Mouse (Mus musculus) spleen, postnatal 4 days (tissue): ENCODE results near the gene Trim40.
"Not testable (repeated sequence)": the region's sequence is repeated elsewhere in the genome, so short reads cannot be mapped to it uniquely, and the experiment has no call there.

Source experiments
- DNase-seq, 2 experiments: peaks; one replicate each; pipeline ENCODE4 v3.0.0; 2022; ENCODE audit warnings: low spot score in 2 of 2

Gene Trim40

DNA sequence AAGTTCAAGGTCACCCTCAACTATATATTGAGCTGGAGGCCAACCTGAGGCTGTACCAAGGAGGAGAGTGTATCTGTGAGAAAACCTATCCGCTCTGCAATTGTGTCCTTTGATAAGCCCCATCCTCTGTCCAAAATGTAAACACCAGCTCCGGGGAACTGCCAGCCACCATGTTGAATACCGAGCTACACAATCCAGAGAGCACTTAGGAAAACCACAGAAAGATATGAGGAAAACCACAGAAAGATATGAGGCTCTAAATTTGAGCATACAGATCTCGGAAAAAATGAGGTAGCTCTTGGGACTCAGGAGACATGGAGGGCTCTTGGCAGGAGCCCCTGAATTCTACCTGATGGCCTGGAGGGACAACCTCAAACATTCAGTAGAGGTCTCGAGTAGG, 3.5 kb upstream of the Trim40 start:
- no peak for DNase-seq

DNA sequence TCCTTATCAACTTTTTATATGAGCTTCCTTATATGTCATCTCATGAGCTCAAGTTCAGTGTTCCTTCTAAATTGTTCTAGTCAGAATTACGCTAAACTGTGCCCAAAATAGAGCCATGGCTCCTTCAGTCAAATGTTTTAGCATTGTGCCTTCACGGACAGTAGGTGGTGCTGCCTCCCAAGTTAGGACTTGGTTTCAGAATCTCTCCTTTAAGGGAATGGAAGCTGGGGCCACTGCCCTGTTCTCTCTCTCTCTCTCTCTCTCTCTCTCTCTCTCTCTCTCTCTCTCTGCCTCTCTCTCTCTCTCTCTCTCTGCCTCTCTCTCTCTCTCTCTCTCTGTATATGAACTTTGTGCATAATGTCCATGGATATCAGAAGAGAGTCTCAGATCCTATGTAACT, 2.4 kb upstream of the Trim40 start:
- DNase-seq, result no peak

GRCm38 (mm10) chr17:36891496-36891895, 1.6 kb upstream of the Trim40 start:
- not testable (repeated sequence) for DNase-seq

GRCm38 (mm10) chr17:36885132-36885790, 4.7 kb downstream of the Trim40 start:
- no peak for DNase-seq

DNA sequence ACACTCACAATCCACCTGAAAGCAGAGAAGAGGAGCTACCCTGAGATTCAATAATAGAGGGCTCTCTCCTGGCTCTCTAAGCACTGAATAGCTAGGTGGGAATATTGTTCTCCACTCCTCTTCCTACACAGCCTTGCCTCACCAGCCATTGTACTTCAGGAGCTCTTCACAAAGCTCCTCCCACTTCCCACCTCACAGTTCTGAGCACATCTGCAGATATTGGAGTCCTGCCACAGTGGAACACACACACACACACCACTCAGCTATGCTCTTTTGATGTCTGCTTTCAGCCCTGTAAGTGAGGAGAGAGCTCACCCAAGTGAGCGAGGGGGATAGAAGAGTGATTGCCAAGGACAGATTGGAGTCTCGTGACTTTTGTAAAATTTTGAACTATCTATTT, 6.6 kb downstream of the Trim40 start:
- DNase-seq, result no peak

DNA sequence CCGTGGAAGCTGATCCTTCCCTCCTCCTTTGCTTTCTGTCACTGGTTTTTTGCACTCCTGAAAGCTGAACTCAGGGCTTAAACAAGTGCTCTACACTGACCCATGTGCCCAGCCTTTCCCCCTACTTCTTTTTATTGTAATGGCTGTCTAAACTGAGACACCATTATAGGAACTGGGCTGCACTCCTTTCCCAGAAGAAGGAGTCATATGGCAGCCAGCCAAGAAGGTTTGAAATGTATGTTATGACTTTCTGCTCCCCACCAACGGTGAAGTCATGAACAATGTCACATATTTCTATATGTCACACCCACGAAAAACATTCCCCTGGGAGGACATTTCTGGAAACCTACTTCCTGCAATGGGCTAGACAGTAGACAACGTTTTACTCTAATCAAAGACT, 15.3 kb downstream of the Trim40 start:
- DNase-seq, result no peak

DNA sequence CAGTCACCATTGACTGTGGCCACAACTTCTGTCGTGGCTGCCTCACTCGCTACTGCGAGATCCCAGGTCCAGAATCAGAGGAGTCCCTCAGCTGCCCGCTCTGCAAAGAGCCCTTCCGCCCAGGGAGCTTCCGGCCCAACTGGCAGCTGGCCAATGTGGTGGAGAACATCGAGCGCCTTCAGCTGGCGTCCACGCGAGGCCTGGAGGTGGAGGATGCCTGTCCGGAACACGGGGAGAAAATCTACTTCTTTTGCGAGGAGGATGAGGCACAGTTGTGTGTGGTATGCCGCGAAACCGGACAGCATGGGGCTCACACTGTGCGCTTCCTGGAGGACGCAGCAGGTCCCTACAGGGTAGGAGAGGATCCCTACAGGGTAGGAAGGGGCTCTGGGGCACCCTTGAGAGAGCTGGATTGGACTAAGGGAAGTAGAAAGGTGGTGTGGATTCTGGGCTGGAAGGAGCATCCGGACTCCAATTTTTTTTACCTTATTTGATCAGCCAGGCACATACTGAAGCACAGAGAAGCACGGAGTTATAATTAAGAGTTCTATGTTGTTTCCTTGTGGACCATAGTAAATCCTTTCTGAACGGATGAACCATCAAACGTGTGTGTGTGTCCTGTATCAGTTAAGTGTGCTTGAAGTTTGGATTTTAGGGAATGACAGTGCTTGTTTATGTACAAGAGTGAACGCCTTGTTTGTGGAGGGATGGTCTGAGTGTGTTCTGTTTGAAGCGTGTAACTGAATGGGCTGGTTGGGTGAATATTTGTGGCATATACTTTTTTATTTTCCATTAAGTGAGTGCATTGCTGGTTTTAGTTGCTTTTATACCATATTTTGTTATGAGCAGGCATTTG, 19.7 kb downstream of the Trim40 start:
- DNase-seq, result peak; percentile 83 to 92

- peak; percentile 83 to 84 for DNase-seq
These were observed 20.5 kb downstream of the Trim40 start, which contains the start of gene Trim10 for GRCm38 (mm10) chr17:36869284-36869954. Gene Trim10, plus strand, starts transcription at chr17:36869574.

GRCm38 (mm10) chr17:36868836-36869235, 21.1 kb downstream of the Trim40 start:
- DNase-seq, result no peak

- DNase-seq, result peak; percentile 45 to 71
These were observed 23.0 kb downstream of the Trim40 start, which contains the start of gene Trim15 for GRCm38 (mm10) chr17:36866719-36867527. Gene Trim15, minus strand, starts transcription at chr17:36867210.

DNA sequence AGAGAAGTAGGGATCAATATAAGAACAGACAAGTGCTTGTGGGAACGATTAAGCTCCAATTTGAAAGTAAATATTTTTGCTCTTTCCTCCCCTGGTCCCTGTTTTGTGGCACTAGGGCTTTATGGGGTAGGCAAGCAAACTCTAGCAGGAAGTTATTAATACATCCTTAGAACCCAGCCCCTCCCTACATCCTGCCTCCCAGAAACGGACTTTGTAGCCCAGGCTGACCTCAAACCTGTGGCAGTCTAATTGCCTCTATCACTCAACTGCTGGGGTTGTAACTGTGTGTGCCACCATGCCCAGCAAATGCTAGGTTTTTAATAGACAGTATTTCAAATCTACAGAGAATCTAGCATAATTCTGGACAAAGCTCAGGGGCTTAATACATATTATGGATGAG, 28.2 kb downstream of the Trim40 start:
- DNase-seq, result no peak

GRCm38 (mm10) chr17:36858181-36858580, 31.7 kb downstream of the Trim40 start:
- DNase-seq, result no peak

DNA sequence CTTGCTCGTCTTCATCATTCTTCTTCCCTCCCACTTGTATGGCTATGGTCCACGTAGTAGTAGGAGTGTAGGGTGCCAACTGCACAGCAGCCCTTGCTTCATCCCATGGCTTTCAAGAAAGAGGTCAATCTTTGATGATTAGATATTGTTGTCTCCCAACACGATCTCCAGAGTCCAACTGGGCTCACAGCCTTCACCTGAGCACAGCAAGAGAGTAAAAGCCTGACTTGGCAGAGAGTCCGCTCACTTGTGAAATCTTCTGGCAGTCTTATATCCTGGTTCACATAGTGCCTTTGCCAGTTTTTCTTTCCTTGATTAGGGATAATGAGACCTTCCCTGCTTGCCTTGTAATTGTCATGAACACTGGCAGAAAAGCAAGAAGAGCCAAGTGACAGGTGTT, 33.7 kb downstream of the Trim40 start:
- DNase-seq, result no peak

DNA sequence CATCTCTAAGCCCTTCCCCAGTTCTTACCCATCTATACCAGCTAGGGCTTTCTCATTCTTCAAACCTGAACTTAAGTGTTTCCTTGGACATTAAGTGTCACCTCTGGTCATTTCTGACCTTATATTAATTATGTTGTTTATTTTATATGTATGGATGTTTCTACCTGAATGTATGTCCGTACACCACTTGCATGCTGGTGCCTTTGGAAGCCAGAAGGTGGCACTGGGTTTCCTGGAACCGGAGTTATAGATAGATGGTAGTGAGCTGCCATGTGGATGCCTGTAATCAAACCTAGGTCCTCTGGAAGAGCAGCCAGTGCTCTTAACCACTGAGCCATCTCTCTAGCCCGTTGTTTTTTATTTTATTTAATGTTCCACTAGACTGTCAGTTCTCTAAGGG, 34.4 kb downstream of the Trim40 start:
- DNase-seq, result no peak

DNA sequence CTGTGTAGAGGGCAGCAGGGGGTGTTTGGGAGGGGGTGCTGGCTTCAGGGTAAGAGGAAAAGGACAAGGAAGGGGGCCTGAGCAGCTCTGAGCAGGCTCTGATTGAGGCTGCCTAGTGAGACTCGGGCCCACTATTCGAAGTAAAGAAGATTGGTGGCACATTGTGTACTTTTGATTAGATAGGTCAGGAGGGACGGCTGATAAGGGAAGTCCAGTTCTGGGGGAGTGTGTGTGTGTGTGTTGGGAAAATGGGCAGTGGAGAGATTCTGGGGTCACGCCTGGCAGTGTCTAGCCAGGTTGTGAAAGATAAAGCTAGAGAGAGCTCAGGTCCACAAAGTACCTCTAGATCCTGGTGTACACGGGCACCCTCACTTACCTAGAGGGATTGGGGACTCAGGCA, 38.3 kb downstream of the Trim40 start:
- no peak for DNase-seq

- DNase-seq, result no peak
These were observed 38.7 kb downstream of the Trim40 start for GRCm38 (mm10) chr17:36851200-36851599.

DNA sequence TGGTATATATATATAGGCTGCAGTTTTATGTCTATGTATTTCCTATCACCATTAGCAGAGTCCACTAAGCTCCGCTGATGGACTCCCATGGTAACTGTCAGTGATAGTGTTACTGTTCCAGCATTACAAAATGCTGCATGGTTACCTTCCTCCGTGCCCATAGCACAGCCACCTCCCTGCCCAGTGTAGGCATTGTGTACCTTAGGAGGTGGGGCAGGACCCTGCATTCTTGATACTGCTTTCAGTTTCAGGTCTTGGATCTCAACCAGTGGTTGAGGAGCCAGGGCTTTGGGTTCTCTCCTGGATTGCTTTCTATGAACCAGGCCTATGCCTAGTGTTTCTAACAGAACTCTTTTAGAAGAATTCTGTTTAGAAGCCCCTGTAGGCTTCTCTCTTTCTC, 39.9 kb downstream of the Trim40 start:
- DNase-seq, result no peak

DNA sequence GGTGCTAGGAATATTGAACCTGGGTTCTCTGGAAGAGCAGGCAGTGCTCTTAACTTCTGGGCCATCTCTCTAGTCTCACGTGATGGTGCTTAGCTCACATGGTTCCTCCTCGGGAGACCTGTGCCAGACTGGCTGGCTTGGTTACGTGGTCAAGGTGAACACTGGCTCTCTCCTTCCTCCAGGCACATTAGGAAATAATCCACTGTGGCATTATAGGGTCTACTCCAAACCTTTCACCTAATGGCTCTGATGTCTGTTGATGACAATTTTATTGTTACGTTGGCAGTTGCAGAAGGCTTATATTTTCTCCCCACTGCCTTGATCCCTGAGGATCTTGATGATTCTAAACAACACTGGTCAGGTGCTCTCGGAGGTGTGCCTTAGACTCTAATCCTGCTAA, 41.0 kb downstream of the Trim40 start:
- no peak for DNase-seq

- DNase-seq, result no peak
These were observed 45.2 kb downstream of the Trim40 start for GRCm38 (mm10) chr17:36844725-36845124.

GRCm38 (mm10) chr17:36844286-36844719, 45.6 kb downstream of the Trim40 start:
- no peak for DNase-seq

GRCm38 (mm10) chr17:36843696-36844095, 46.2 kb downstream of the Trim40 start:
- DNase-seq, result no peak
